In the genomic region with DNA sequence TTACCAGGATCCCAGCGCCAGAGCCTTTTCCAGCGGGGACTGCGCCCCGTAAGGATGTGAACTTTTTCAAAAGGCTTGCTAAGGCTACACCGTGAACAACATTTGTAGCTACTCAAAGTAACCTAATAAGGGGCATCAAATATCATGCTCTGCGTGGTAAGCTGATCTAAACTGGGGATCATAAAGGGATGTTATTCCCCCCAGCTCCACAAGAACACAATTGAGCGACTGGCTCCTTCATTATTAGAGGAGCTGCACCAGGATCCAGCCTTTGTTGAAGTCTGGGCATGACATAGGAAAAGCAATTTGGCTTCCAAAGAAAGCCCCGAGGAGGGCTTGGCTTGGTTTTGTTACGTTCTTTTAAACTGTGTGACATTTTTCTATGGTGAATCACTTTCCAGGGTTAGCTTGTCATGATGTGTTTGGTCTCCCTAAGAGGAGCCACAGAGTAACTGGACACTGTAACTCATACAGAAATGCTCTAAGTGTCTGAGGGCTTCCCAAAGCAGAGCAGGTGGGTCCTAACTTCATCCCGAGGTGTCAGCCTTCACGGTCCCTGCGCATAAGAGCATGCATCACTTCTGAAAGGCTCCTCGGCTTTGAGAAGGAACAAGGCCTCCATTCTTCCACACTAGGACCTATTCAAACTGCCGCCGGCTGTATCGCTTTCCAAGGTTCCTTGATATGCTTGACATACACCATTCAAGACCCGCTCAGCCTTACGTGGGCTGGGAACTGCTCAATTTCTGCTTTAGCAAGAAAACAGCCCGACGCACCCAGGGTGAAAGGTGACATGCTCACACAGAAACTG, we compare ENCODE assay signal across 8 mouse cellular contexts. TPM values are rescaled to one million over a fixed set of nuclear protein-coding genes. Genes with fewer than 3 reads are reported as not detected.
DNase-seq lines count a peak whose midpoint lies in the region; ATAC-seq and TF ChIP-seq lines count a peak whose summit lies in the region.
"Had no signal": no experiment of that assay in that cellular context is flagged by ENCODE, and none has a peak within 500 bp of the region (broad histone marks: within the 10 kb centered on the region; RNA-seq: fewer than 3 reads in every experiment).

No protein-coding gene starts in this region.

- H3K4me1 ChIP-seq in hindbrain, embryonic 13.5 days (replicated peaks) = peaks cover 9% of the 10 kb centered on the region; the same call in 1 of the 2 replicates
- peaks cover 5% of the 10 kb centered on the region; the same call in 1 of the 2 replicates for H3K4me1 ChIP-seq in midbrain, embryonic 13.5 days (replicated peaks)

- POLR2A ChIA-PET in Patski (lab: Charles Lee) = no interaction called here

- ATAC-seq in Patski = peak; percentile 92
- ATAC-seq in hindbrain, embryonic 13.5 days (ENCODE audit: low FRiP score) = peak; percentile 74
- ATAC-seq in midbrain, embryonic 13.5 days = peak; percentile 84

- H3K36me3 ChIP-seq in hindbrain, embryonic 13.5 days = no peaks in the 10 kb centered on the region
- no peaks in the 10 kb centered on the region for H3K36me3 ChIP-seq in midbrain, embryonic 13.5 days

- in situ Hi-C loops in Patski (cut with MboI; ENCODE audit: low pct_unique_long_range_greater_than_20kb) = no loop called here

- H3K4me2 ChIP-seq in hindbrain, embryonic 13.5 days = 0 out of 2 replicates have a peak overlapping the region, but pooled peaks have one; percentile 13
- peak overlapping the region; percentile 15 for H3K4me2 ChIP-seq in midbrain, embryonic 13.5 days (replicated peaks)

- no peak overlapping the region for H3K9ac ChIP-seq in hindbrain, embryonic 13.5 days
- peak overlapping the region; percentile 16; the same call in 1 of the 2 replicates for H3K9ac ChIP-seq in midbrain, embryonic 13.5 days (replicated peaks)

- peak overlapping the region; percentile 44; the same call in 1 of the 2 replicates for H3K27ac ChIP-seq in hindbrain, embryonic 13.5 days
- peak overlapping the region; percentile 65 for H3K27ac ChIP-seq in midbrain, embryonic 13.5 days

- CTCF ChIA-PET in Patski (lab: Charles Lee) = no interaction called here

- no peaks in the 10 kb centered on the region for H3K27me3 ChIP-seq in Patski
- no peaks in the 10 kb centered on the region for H3K27me3 ChIP-seq in hindbrain, embryonic 13.5 days
- H3K27me3 ChIP-seq in midbrain, embryonic 13.5 days = no peaks in the 10 kb centered on the region

- TF ChIP-seq CTCF in Patski (IDR thresholded peaks at IDR 0.05) = no peak

- DNase-seq in Patski (ENCODE audit: low read depth, low spot score) = peak; percentile 24
- peak; percentile 61 for DNase-seq in embryo, embryonic 11 days
- DNase-seq in right cerebral cortex, postnatal 25 days = no peak
- DNase-seq in spleen, postnatal 10 days (ENCODE audit: low spot score in 2 of 2) = no peak
- no peak for DNase-seq in heart, adult 9 months (ENCODE audit: low spot score in 2 of 2)
- DNase-seq: lung, adult 18-20 months had no signal

- no peaks in the 10 kb centered on the region for H3K9me3 ChIP-seq in hindbrain, embryonic 13.5 days
- H3K9me3 ChIP-seq in midbrain, embryonic 13.5 days = no peaks in the 10 kb centered on the region

- WGBS in hindbrain, embryonic 13.5 days = 31% methylated on average over 20 of the region's 20 CpGs
- WGBS in midbrain, embryonic 13.5 days = 20% methylated on average over 20 of the region's 20 CpGs

- no peak overlapping the region for H3K4me3 ChIP-seq in hindbrain, embryonic 13.5 days
- no peak overlapping the region for H3K4me3 ChIP-seq in midbrain, embryonic 13.5 days (replicated peaks)

RNA-seq across cellular contexts. Expression of a gene that starts 31.2 kb away (rescaled TPM):
- 0.74 TPM for polyA plus RNA-seq in Patski (2021)
- 3.3 and 3.7 TPM in 2 replicates for polyA plus RNA-seq in hindbrain, embryonic 13.5 days (2015; fragmentation: Nextera tagmentation; extraction: Ambion mirVana)
- polyA plus RNA-seq in midbrain, embryonic 13.5 days (2015; fragmentation: Nextera tagmentation; extraction: Ambion mirVana) = 2.5 and 2.8 TPM in 2 replicates

RNA-seq across cellular contexts. Expression of a gene that starts 43.5 kb away (rescaled TPM):
- 9.0 TPM for polyA plus RNA-seq in Patski (2021)
- polyA plus RNA-seq in hindbrain, embryonic 13.5 days (2015; fragmentation: Nextera tagmentation; extraction: Ambion mirVana) = 14.0 and 15.0 TPM in 2 replicates
- 16.2 and 17.8 TPM in 2 replicates for polyA plus RNA-seq in midbrain, embryonic 13.5 days (2015; fragmentation: Nextera tagmentation; extraction: Ambion mirVana)

Comparison
In these comparisons a context has a peak if more than half of its experiments do, and no peak if none do; other contexts are left out.
1. DNase-seq: peak in Patski (single experiment) and embryo, embryonic 11 days (single experiment); none in right cerebral cortex, postnatal 25 days (single experiment), spleen, postnatal 10 days (0 of 2) and heart, adult 9 months (0 of 2).
2. Peak in every context shown above with its lines, with median percentiles within 50 percentile points of each other: ATAC-seq.